Mouse (Mus musculus) c-Kit-positive CD71-positive TER-119-negative erythroid progenitor cells, embryonic 14.5 days (primary cell): ENCODE data around the gene 4930444G20Rik.
"Not testable (repeated sequence)": the region's sequence is repeated elsewhere in the genome, so short reads cannot be mapped to it uniquely, and the experiment has no call there.

ENCODE experiments used
- DNase-seq: peaks from one replicate; pipeline ENCODE4 v3.0.0-alpha.2; 2013; ENCODE audit warnings: low read depth

4930444G20Rik gene

GRCm38 (mm10) chr10:22067979-22068378, at the start of gene 4930444G20Rik:
Gene 4930444G20Rik, minus strand, starts transcription at chr10:22068079.
- DNase-seq, result not testable (repeated sequence)

- DNase-seq, result no peak
Measured at GRCm38 (mm10) chr10:22074531-22074930, 6.7 kb upstream of the 4930444G20Rik start.

- no peak for DNase-seq
Measured at GRCm38 (mm10) chr10:22072739-22073138, 4.9 kb upstream of the 4930444G20Rik start.

GRCm38 (mm10) chr10:22070576-22070975, 2.7 kb upstream of the 4930444G20Rik start:
- DNase-seq, result no peak

- DNase-seq, result no peak
Measured at GRCm38 (mm10) chr10:22070168-22070567, 2.3 kb upstream of the 4930444G20Rik start.

- no peak for DNase-seq
Measured at GRCm38 (mm10) chr10:22059415-22059814, 8.5 kb downstream of the 4930444G20Rik start.

- DNase-seq, result no peak
Measured at GRCm38 (mm10) chr10:22059026-22059325, 8.9 kb downstream of the 4930444G20Rik start.

GRCm38 (mm10) chr10:22058218-22059025, 9.5 kb downstream of the 4930444G20Rik start:
- peak; percentile 63 for DNase-seq

- no peak for DNase-seq
Measured at GRCm38 (mm10) chr10:22055308-22055707, 12.6 kb downstream of the 4930444G20Rik start.

GRCm38 (mm10) chr10:22036256-22036655, 31.6 kb downstream of the 4930444G20Rik start:
- DNase-seq, result not testable (repeated sequence)

GRCm38 (mm10) chr10:22034303-22034702, 33.6 kb downstream of the 4930444G20Rik start:
- no peak for DNase-seq

GRCm38 (mm10) chr10:22018618-22019017, 49.3 kb downstream of the 4930444G20Rik start:
- no peak for DNase-seq

GRCm38 (mm10) chr10:22017469-22018159, 50.3 kb downstream of the 4930444G20Rik start:
- DNase-seq, result no peak
